Mouse (Mus musculus) lung, adult 18-20 months (tissue): ENCODE data around the gene Abhd6.

Experiments used
- DNase-seq, 2 experiments: peaks; one replicate each; pipeline ENCODE4 v3.0.0; 2022; ENCODE audit warnings: mixed read lengths in 2 of 2

The Abhd6 gene

DNA sequence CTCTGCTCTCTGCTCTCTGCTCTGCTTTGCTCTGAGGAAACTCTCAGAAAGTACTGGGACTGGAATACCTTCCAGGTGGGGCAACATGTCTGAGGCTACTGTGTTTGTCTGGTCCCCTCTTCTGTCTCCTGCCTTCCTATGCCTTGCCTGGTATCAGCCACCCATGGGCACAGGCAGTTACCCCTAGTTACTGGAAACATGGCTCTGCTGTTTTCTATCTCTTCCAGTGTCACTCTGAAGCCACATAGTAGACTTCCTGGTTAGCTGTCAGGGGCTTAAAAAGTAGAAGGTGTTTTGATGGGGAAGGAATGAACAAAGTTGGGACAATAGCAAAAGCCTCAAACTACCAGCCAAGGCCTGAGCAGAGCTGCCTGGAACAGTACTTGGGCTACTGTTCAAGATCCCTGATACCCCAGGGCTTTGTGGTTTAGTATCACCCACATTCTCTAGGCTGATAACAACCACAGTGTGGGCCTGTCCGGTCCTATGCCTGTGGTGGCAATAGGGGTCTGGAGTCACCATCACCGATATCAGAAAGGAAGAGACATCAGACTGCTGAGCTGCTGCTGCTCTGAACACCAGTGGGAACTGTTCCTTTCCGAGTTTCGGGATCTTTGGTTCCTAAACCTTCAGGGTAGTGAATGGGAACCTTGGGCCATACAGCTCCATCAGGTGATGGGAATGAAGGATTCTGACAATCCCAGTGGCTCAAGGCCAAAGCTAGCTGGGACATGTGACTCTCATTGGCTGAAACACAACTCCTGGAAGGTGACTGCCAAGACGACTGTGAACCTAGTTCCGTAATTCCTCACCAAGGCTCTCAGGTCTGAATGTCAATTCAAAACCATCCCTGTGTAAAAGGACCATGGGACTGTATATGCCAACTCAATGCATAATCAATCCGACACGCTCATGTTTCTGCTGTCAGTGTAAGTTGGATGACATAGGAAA is 61.4 kb downstream of the Abhd6 start:
- DNase-seq, result no peak

DNA sequence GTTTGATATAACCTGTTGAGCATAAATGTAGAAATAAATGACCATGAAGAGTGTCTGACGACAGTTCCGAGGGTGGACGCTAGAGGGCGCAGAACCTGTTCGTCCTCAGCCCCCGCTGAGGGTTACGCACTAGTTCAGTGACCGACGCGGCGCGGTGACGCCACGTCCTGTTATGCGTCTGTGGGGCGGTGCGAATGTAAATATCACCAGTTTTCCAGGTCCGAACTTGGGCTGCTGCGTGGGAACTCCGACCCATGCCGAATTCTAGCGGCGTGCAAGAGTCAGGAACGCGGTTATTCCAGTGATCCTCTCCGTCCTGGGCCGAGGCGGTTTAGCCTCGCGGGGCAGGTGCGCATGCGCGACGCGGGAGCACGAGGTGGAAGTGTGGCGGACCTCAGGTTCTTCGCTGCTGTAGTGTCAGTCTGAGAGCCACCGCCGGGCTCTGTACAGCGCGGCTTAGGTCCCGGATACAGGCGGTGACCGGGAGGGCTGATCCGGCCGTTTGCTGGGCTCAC is 77.5 kb downstream of the Abhd6 start, which contains the start of gene Rpp14:
Gene Rpp14 (plus strand): TSS at position 203 of the 515 bp plus-strand sequence.
- peak; percentile 93 to 94 for DNase-seq

DNA sequence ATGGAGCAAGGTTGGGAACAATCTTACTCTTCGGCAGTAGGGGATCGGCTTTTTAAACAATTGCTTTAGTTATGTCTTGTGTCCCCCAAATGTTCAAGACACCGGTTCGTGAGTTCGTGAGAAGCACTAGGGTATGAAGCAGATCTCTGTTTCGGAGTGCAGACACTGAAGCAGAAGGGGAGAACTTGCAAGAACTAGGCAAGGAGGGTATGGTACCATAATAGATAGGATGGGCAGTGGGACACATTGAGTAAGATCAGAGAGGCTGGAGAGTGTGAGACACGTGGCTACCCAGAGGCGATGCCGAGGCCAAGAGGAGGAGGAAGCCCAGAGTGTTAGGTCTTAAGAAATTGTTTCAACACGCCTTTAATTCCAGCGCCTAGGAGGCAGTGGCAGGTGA is 78.0 kb downstream of the Abhd6 start:
- peak; percentile 34 to 59 for DNase-seq

DNA sequence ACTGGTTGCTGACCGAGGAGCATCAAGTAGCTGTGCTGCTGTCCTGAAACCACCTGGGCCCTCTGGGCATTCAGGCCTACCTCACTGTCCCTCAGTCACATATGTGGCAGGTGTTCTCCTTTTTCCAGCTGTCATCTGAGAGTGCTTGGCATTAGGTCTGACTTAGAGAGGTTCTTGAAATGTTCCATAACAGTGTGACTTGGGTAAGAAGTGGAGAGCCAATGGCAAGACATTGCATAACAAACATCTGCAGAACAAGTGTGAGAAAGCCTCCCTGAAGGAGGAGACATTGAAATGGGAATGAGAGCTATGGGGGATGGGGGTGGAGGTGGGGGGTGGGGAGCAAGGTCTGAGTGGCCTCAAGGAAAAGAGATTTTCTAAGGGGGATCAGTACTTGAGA is 80.2 kb downstream of the Abhd6 start:
- DNase-seq, result peak in 1 of 2 experiments; percentile 55

DNA sequence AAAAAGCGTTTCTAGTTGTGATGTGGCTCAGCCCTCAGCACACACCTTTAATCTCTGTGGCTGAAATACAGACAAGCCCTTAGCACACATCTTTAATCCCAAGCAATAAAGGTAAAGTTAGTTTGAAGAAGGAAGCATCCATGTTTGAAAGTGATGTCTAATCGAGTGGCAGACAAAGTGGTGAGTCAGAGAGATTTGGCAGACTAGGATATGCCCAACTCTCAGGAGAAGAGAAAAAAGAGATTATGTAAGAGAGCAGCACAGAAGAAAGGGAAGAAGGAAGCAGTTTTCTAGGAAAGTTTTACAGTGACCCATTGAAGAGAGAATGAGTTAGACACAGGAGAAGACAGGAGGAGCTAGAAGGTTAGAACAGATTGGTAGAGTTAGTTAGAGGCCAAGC is 86.3 kb downstream of the Abhd6 start:
- DNase-seq, result no peak

DNA sequence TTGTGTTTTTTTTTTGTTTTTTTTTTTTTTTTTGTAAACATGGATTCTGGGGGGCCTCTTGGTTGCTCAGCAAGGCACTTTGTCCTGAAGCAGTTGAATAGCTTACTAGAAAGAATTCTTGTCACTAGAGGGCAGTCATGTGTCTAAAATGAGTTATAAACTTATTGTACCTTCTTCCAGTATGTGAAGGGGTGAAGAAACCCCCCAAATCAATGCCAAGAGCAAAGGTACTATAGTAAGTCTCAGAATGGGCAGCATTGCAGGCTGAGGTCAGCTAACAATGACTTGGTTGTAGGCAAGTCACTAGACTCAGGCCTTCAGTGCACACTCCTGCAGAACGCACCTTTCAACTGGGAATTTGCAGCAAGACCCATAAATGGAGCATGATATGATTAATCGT is 89.9 kb downstream of the Abhd6 start:
- DNase-seq, result no peak

DNA sequence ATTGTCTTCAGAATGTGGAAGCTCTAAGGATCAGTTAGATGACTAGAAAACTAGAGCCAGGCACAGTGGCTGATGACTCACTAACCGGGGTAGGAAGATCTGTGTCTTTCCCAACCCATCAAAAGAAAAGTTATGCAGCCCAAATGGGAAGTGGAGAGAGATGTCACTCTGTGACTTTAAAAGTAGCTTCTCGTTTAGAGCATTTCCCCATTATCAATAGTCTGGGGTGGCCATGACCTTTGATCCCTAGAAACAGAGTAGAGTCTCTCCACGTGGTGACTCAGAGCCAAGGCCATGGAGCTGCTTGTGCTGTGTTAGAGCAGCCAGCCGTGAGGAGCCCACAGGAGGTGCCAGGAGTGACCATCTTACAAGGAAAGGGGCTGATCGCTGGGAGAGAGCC is 90.7 kb downstream of the Abhd6 start:
- no peak for DNase-seq

DNA sequence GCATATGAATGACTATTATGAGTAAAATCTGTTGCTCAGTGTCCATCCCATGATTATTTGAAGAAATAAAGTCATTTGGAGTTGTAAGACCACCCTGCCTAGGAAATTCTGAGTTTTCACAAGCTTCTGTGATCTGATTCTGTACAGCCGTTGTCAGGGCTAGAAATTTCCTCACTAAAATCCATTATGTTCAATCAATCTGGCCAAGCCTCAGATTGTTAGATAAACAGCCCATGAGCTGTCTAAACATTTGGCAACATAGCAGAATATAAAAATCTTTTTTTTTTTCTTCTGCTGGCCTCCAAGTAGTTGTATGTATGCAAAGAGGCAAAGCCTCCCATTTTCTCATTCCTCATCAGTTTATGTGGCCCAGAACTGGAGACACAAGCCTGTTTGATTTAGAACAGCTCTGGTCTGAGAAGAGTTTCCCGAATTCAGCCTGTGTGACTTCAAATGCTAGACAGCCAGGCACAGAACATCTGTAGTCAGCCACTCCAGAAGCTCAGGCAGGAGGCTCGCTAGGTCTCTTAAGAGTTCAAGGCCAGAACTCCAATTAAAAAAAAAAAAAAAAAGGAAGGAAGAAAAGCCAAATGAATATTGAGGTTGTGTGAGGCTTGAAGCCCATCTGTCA is 92.3 kb downstream of the Abhd6 start:
- no peak for DNase-seq

DNA sequence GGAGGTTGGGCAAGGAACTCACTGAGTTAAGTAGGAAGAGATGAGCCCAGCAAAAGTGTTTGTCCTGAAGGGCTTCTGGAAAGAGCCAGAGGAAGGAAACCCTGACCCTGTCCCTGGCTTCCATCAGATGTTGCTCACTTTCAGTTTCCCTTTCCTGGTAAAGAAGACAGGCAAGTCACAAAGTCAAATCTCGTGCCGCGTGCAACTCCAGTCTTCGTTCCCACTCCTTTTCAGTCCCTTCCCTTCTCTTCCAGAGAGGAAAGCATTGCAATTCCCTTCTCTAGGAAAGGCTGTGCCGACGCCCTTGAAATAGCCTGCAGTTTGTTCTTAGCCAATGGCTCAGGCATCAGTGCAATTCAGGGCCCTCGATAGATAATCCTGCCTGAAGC is 92.9 kb downstream of the Abhd6 start:
- peak; percentile 47 to 60 for DNase-seq

DNA sequence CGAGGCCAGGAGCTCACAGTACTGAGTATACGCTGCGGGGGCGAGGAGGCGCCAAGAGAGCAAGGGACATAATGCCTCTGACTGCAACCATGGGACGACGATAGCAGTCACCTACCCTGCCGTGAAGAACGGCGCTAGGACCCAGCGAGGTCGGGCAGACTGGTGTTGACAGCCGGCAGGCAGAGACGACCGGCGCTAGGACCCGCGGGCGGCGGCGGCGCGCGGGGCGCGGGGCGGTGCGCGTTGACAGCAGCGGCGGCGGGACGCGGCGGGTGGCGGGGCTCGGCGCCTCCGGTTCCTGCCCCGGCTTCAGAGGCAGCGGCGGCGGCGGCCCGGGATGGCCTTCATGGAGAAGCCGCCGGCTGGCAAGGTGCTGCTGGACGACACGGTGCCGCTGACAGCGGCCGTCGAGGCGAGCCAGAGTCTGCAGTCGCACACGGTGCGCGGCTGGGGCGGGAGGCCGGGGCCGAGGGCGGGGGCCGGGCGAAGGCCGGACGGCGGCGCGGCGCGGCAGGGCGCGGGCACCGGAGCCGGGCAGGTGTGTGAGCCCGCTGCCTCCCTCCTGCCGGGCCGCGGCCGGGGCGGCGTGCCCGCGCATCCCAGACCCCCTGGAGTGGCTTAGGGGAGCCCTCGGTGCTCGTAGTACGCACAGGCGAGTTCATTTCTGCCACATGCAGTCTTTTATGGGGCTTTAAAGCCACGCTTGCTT is 95.4 kb downstream of the Abhd6 start, which contains the start of gene Pxk:
Gene Pxk (plus strand): TSS at position 234 of the 709 bp plus-strand sequence.
- DNase-seq, result peak; percentile 92 to 93

DNA sequence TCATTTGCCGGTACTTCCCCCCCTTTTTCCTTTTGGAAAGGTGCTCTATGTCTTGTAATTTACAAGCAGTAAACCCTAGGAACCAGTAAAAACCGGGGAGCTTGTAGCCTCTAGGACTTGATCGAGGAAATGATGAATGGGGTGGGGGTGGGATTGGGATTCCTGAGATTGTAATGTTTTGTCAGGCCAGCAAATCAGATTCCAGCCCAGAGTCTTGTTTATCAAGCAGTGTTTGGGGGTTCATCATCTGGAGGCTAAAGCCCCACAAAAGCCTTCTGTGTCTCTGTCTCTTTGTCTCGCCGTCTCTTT is 95.9 kb downstream of the Abhd6 start:
- no peak for DNase-seq

DNA sequence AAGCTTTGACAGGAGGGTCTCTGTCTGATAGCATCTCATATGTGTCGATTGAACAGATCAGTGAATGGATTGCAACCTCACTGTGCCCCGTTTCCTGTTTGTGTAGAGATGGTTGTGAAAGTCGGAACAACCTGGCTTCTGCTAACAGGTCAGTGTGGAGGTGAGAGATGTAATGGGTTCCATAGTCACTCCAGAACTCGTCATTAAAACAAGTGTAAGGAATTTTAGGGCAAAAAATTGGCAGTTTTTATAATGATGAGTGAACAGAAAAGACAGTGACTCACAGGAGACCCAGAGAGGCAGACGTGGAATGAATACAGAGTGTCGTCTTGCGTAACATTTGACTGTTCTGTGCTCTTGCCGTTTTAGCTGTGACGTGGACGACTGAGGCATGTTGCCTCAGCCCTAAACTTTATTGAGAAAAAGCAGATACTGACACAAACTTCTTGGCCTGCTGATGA is 96.9 kb downstream of the Abhd6 start:
- DNase-seq, result peak; percentile 50 to 68

DNA sequence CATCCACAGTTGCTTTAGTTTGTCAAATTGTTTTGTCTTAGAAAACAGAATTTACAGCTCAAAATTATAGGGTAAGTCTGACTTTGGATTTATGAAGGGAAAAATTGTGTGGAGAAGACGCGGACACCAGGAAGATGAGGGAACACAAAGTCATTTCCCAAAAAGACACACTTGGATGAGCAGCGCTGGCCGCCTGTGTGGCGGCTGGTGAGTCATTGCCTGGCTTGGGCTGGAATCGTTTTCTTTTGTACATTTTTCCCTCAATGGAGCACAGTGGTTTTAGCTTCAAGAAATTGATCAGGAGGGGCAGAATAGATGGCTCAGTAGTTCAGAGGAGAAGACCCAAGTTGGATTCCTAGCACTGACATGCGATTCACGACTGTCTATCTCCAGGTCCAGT is 99.2 kb downstream of the Abhd6 start:
- DNase-seq, result no peak

DNA sequence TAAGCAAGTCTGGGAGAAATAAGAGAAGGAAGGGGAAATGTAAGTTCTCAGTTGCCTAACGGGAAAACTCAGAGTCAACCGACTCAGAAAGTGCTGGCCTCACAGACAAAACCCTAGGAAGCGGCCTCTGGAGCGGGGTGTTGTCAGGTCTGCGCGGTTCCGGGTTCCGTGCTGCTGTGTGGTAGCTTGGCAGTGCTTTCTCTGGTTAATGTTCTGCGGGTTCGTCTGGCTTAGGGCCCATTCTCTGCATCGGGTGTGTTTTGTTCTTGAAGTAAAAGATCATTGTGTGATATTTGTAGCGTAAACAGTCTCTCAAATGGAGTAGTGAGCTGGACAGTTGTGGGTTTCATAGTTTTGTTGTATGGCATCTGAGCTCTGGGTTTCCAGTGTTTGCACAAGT is 100.0 kb downstream of the Abhd6 start:
- peak; percentile 42 to 62 for DNase-seq
